Comparison of ENCODE assay signal across 8 mouse cellular contexts in the genomic region with DNA sequence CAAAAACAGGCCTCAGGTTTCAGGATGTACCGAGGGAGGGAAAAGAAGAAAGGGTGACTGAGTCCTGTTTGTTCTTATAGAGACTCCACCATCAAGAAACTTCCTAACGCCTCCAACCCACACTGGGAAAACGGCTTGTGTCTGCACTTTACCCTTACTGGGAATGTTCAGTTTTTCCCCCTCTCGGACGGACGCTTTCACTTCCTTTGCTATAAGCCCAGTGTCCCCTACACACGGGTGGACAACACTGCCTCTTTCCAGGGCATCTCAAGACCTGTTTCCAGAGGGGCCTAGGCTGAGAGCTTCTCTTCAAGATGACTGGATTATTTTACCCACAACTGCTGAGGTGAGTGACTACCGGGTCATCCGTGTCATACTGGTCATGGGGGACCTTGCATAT. TPM values are rescaled to one million over a fixed set of nuclear protein-coding genes. Genes with fewer than 3 reads are reported as not detected.
DNase-seq lines count a peak whose midpoint lies in the region; ATAC-seq and TF ChIP-seq lines count a peak whose summit lies in the region.

A gene (plus strand): TSS at position 270 of the 400 bp plus-strand sequence.

- no peak within 1 kb of the TSS for H3K9ac ChIP-seq in intestine, postnatal 0 days (ENCODE audit: low read depth, low read length)
- no peak within 1 kb of the TSS for H3K9ac ChIP-seq in midbrain, postnatal 0 days (replicated peaks; ENCODE audit: low read length, poor library complexity, severe bottlenecking)

- H3K4me1 ChIP-seq in brown adipose tissue, adult 24 weeks (ENCODE audit: control insufficient read depth, insufficient read depth, insufficient read length, low read length), result 0 out of 2 replicates have a peak, but pooled peaks cover 2% of the 10 kb centered on the region
- 0 out of 2 replicates have a peak, but pooled peaks cover 2% of the 10 kb centered on the region for H3K4me1 ChIP-seq in intestine, postnatal 0 days (replicated peaks; ENCODE audit: control insufficient read depth, insufficient read depth, low read length)
- no peaks in the 10 kb centered on the region for H3K4me1 ChIP-seq in midbrain, postnatal 0 days (ENCODE audit: insufficient read depth, low read length)

- DNase-seq in layer of hippocampus, adult 8-10 months (ENCODE audit: low spot score in 2 of 2), result no peak
- no peak for DNase-seq in layer of hippocampus, adult 9-11 months
- DNase-seq in heart, adult 18-20 months, result no peak
- DNase-seq in midbrain, postnatal 0 days (ENCODE audit: low spot score), result no peak
- DNase-seq in urinary bladder, postnatal 36 days (ENCODE audit: low spot score in 2 of 2), result no peak
- DNase-seq in embryo, embryonic 10 days (ENCODE audit: low spot score), result no peak

- H3K27me3 ChIP-seq in intestine, postnatal 0 days (replicated peaks; ENCODE audit: control insufficient read depth, insufficient read depth, low read length), result no peaks in the 10 kb centered on the region
- no peaks in the 10 kb centered on the region for H3K27me3 ChIP-seq in midbrain, postnatal 0 days (ENCODE audit: insufficient read depth, low read length)

- no peaks in the 10 kb centered on the region for H3K9me3 ChIP-seq in intestine, postnatal 0 days (ENCODE audit: control insufficient read depth)
- H3K9me3 ChIP-seq in midbrain, postnatal 0 days (ENCODE audit: low read length), result no peaks in the 10 kb centered on the region

- no peak for TF ChIP-seq CTCF in intestine, postnatal 0 days (IDR thresholded peaks at IDR 0.05; ENCODE audit: low read depth)
- TF ChIP-seq CTCF in midbrain, postnatal 0 days (IDR thresholded peaks at IDR 0.05), result no peak

- no peaks in the 10 kb centered on the region for H3K36me3 ChIP-seq in intestine, postnatal 0 days (ENCODE audit: control insufficient read depth, insufficient read depth)
- no peaks in the 10 kb centered on the region for H3K36me3 ChIP-seq in midbrain, postnatal 0 days (ENCODE audit: insufficient read depth, low read length)

- peak within 1 kb of the TSS; percentile 55 for H3K27ac ChIP-seq in brown adipose tissue, adult 24 weeks (replicated peaks; ENCODE audit: low read depth, low read length)
- no peak within 1 kb of the TSS for H3K27ac ChIP-seq in intestine, postnatal 0 days (ENCODE audit: low read depth, low read length)
- no peak within 1 kb of the TSS for H3K27ac ChIP-seq in midbrain, postnatal 0 days (ENCODE audit: low read depth, low read length)

- H3K4me3 ChIP-seq in brown adipose tissue, adult 24 weeks (ENCODE audit: insufficient read depth, low read depth, low read length), result peak within 1 kb of the TSS; percentile 23
- H3K4me3 ChIP-seq in intestine, postnatal 0 days (ENCODE audit: low read depth, low read length), result no peak within 1 kb of the TSS
- no peak within 1 kb of the TSS for H3K4me3 ChIP-seq in midbrain, postnatal 0 days (ENCODE audit: low read depth, low read length)

- H3K4me2 ChIP-seq in intestine, postnatal 0 days (replicated peaks; ENCODE audit: low read depth), result no peak within 1 kb of the TSS
- H3K4me2 ChIP-seq in midbrain, postnatal 0 days (ENCODE audit: low read depth, low read length, poor library complexity, severe bottlenecking), result no peak within 1 kb of the TSS

- ATAC-seq in intestine, postnatal 0 days, result no peak
- no peak for ATAC-seq in midbrain, postnatal 0 days (ENCODE audit: low FRiP score)

- WGBS in intestine, postnatal 0 days, result 91% methylated on average over 9 of the region's 9 CpGs
- 93% methylated on average over 9 of the region's 9 CpGs for WGBS in midbrain, postnatal 0 days

RNA-seq across cellular contexts. Expression of the gene that starts here (rescaled TPM):
- 10 to 100 TPM; 20.9 to 32.8 (median 26.9) TPM for total RNA-seq in layer of hippocampus, adult 8-10 months (2022)
- polyA plus RNA-seq in brown adipose tissue, adult 24 weeks (2012; ENCODE audit: insufficient read depth, insufficient read length, missing spikeins), result 10.1 and 13.3 TPM in 2 replicates
- total RNA-seq in heart, adult 18-20 months (2021), result 10 to 100 TPM; 17.5 to 22.4 TPM
- 14.2 and 15.0 TPM in 2 replicates for polyA plus RNA-seq in intestine, postnatal 0 days (2015; fragmentation: Nextera tagmentation; extraction: Ambion mirVana)
- 21.0 and 23.7 TPM in 2 replicates for total RNA-seq in midbrain, postnatal 0 days (2014; rRNA removed)
- 14.5 and 14.8 TPM in 2 replicates for polyA plus RNA-seq in midbrain, postnatal 0 days (2015; fragmentation: Nextera tagmentation; extraction: Ambion mirVana)
